Mouse (Mus musculus): ENCODE measurements at regions not wholly inside any gene's neighbourhood (a gene's known extent, or its start where the extent isn't known, plus 50 kb on each side); places are given as distances from the start of the nearest gene placed in this dataset.

- DNase-seq (ENCODE audit: low spot score in 2 of 2), result no peak
- intact Hi-C loops (cut with DNase I), result no loop called here
Measured at GRCm38 (mm10) chr16:88412287-88412686, 94.5 kb downstream of the Cldn17 start.

GRCm38 (mm10) chr16:88408144-88408543 is 98.6 kb downstream of the Cldn17 start:
- DNase-seq (ENCODE audit: low spot score in 2 of 2), result peak in 1 of 2 experiments; percentile 8
- intact Hi-C loops (cut with DNase I), result no loop called here

GRCm38 (mm10) chr16:88404331-88404730 is 102.4 kb downstream of the Cldn17 start:
- DNase-seq (ENCODE audit: low spot score in 2 of 2), result no peak
- intact Hi-C loops (cut with DNase I), result no loop called here

- intact Hi-C loops (cut with DNase I), result no loop called here
- DNase-seq (ENCODE audit: low spot score in 2 of 2), result no peak
Measured at GRCm38 (mm10) chr16:88399881-88400280, 106.9 kb downstream of the Cldn17 start.

GRCm38 (mm10) chr16:88392764-88393163 is 102.7 kb upstream of the Grik1 start:
- intact Hi-C loops (cut with DNase I), result no loop called here

GRCm38 (mm10) chr16:88381605-88382279 is 91.7 kb upstream of the Grik1 start:
- DNase-seq (ENCODE audit: low spot score in 2 of 2), result no peak
- intact Hi-C loops (cut with DNase I), result no loop called here

More at GRCm38 (mm10) chr16:88392764-88393163, 102.7 kb upstream of the Grik1 start:
- DNase-seq (ENCODE audit: low spot score in 2 of 2), result no peak

- DNase-seq (ENCODE audit: low spot score in 2 of 2), result no peak
- intact Hi-C loops (cut with DNase I), result loop anchor here (10.0 kb wide), 1 partner anchor 449 kb away; the partner anchor contains the start of genes Krtap14 and Krtap15
Measured at GRCm38 (mm10) chr16:88375622-88376021, 85.6 kb upstream of the Grik1 start.

- DNase-seq (ENCODE audit: low spot score in 2 of 2), result no peak
- intact Hi-C loops (cut with DNase I), result loop anchor here (5.0 to 10.0 kb wide), 2 partner anchors 450 to 1393 kb away; partner anchors contain the start of genes Krtap14 and Krtap15
Measured at GRCm38 (mm10) chr16:88374612-88375011, 84.5 kb upstream of the Grik1 start.

- intact Hi-C loops (cut with DNase I), result loop anchor here (5.0 to 10.0 kb wide), 2 partner anchors 453 to 1395 kb away; partner anchors contain the start of genes Krtap14 and Krtap15
- DNase-seq (ENCODE audit: low spot score in 2 of 2), result peak; percentile 6 to 14
Measured at GRCm38 (mm10) chr16:88372034-88372433, 82.0 kb upstream of the Grik1 start.

GRCm38 (mm10) chr16:88368146-88368545 is 78.1 kb upstream of the Grik1 start:
- intact Hi-C loops (cut with DNase I), result no loop called here
- no peak for DNase-seq (ENCODE audit: low spot score in 2 of 2)

GRCm38 (mm10) chr16:88367162-88367561 is 77.1 kb upstream of the Grik1 start:
- no peak for DNase-seq (ENCODE audit: low spot score in 2 of 2)
- intact Hi-C loops (cut with DNase I), result no loop called here

- intact Hi-C loops (cut with DNase I), result no loop called here
- no peak for DNase-seq (ENCODE audit: low spot score in 2 of 2)
Measured at GRCm38 (mm10) chr16:88360081-88360480, 70.0 kb upstream of the Grik1 start.

Data from left cerebral cortex, postnatal 36 days (tissue).